Mouse (Mus musculus): Measurements from ENCODE around the gene Acss2.

Gene Acss2

GRCm38 (mm10) chr2:155592137-155592853, 74.5 kb downstream of the Acss2 start, which contains the start of gene Gss:
Gene Gss (minus strand): TSS chr2:155592810.
- CTCF ChIA-PET, result interaction anchor here in 3 of 4 experiments (0.9 to 2.2 kb wide), 15 partner anchors 8 to 165 kb away, joined by 3 to 14 read pairs (median 5); partner anchors contain the start of genes Acss2 (in 1 of the 3) and Ggt7 (in 1 of the 3)
- POLR2A ChIA-PET, result interaction anchor here in 3 of 4 experiments (0.5 to 7.3 kb wide), 38 partner anchors 8 to 604 kb away, joined by 3 to 117 read pairs (median 4); partner anchors contain the start of genes Acss2 (in 2 of the 3), Ggt7 (in 2 of the 3), Myh7b (in 2 of the 3) and 6430550D23Rik (in 1 of the 3)

DNA sequence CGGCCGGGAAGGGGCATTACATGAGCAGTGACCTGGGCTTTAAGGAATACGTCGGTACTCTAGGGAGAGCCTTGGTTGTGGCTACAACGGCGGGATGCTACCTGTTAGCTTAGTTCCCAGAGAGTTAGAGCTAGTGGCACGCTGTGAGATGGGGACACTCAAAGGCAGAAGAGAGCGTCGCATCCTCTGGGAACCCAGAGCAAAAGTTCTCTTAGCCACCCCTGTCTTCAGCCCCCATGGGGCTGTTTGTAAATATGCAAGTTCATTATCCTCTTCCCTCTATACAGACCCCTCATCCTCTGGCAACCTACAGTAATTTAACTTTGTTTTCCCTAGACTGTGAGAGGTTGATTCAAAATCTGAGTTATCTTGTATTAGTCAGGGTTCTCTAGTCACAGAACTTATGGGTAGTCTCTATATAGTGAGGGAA, 75.1 kb downstream of the Acss2 start:
- ChIA-PET POLR2A (interaction anchor here in 3 of 4 experiments (0.6 to 7.3 kb wide), 36 partner anchors 9 to 604 kb away, joined by 3 to 117 read pairs (median 4); partner anchors contain the start of genes Acss2 (in 2 of the 3), Ggt7 (in 2 of the 3), Myh7b (in 2 of the 3) and 6430550D23Rik (in 1 of the 3)), CTCF (interaction anchor here in 3 of 4 experiments (0.9 to 2.2 kb wide), 14 partner anchors 8 to 164 kb away, joined by 3 to 14 read pairs (median 6); partner anchors contain the start of genes Acss2 (in 1 of the 3) and Ggt7 (in 1 of the 3))

GRCm38 (mm10) chr2:155595516-155595915, 77.8 kb downstream of the Acss2 start:
- CTCF ChIA-PET, result interaction anchor here in 2 of 4 experiments (1.0 to 2.5 kb wide), 4 partner anchors 12 to 88 kb away, joined by 3 to 11 read pairs (median 10); partner anchors contain the start of genes Acss2 (in 1 of the 2) and Ggt7 (in 1 of the 2)
- POLR2A ChIA-PET, result interaction anchor here in 3 of 4 experiments (0.5 to 7.3 kb wide), 7 partner anchors 8 to 35 kb away, joined by 3 to 103 read pairs (median 4); no protein-coding TSS in a partner anchor

GRCm38 (mm10) chr2:155603707-155604106, 86.0 kb downstream of the Acss2 start:
- ChIA-PET POLR2A (interaction anchor here in 3 of 4 experiments (1.4 to 10.6 kb wide), 9 partner anchors 9 to 25 kb away, joined by 3 to 103 read pairs (median 7); partner anchors contain the start of gene Gss (in 1 of the 3)), CTCF (interaction anchor here in 3 of 4 experiments (0.8 to 2.0 kb wide), 6 partner anchors 16 to 92 kb away, joined by 3 to 7 read pairs (median 3); partner anchors contain the start of gene Acss2 (in 1 of the 3))

DNA sequence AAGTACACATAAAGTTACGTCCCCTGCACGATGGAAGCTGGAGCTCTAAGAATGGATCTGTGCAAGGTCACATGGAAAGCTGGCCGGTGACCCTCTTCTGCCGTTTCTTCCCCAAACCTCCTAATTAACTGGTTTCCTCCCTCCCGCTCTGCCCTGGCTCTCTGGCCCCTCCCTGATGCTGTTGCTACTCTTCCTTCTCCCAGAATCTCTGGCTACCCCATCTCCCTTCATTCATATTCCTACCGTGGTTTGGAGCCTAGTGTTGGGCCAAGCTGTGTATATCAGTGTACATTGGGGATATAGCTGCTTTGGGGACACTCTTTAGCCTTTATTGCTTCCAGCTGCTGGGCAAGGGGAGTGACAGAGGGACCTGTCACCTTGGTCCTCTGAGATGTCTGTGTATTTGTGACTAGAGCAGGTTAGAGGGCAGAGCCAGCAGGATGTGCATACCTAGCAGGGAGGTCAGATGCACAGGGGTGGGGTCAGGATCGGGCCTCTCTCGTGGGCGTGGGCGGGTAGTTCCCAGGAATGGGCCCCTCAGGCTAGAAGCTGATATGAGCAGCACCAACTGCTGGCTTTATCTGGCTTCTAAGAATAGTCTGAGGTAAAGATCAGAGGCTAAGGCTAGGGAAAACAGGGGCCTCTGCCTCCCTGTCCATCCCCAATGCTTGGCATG, 87.0 kb downstream of the Acss2 start:
- ChIA-PET CTCF (interaction anchor here in 3 of 4 experiments (0.5 to 1.9 kb wide), 9 partner anchors 8 to 137 kb away, joined by 3 to 7 read pairs (median 3); partner anchors contain the start of gene Acss2 (in 1 of the 3)), POLR2A (interaction anchor here (0.6 to 10.6 kb wide), 16 partner anchors 8 to 33 kb away, joined by 3 to 103 read pairs (median 4); partner anchors contain the start of gene Gss (in 2 of the 4))

GRCm38 (mm10) chr2:155605236-155605589, 87.5 kb downstream of the Acss2 start:
- ChIA-PET POLR2A (interaction anchor here (0.6 to 10.6 kb wide), 15 partner anchors 8 to 32 kb away, joined by 3 to 103 read pairs (median 5); partner anchors contain the start of gene Gss (in 2 of the 4)), CTCF (interaction anchor here in 3 of 4 experiments (0.6 to 1.9 kb wide), 8 partner anchors 9 to 91 kb away, joined by 3 to 7 read pairs (median 3); partner anchors contain the start of gene Acss2 (in 1 of the 3))

DNA sequence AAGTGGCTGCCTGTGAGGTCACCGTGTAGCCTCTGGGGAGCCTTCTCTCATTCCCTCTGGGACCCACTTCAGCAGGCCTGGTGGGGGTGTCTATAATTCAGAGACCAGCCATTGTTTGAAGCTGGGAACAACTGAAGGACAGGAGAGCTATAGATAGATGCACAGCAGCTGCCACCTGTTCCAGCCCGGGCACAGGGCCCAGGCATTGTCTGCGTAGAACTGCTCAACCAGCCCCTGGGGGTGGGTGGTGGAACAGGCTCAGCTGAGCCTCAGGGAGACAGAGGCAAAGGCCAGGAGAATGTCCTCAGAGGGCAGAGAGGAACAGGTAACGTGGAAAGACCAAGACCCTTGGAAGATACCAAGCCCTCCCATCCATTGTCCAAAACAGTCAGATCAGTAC, 88.6 kb downstream of the Acss2 start:
- ChIA-PET CTCF (interaction anchor here in 2 of 4 experiments (1.4 to 1.6 kb wide), 2 partner anchors 10 to 22 kb away, joined by 3 to 4 read pairs; no protein-coding TSS in a partner anchor), POLR2A (interaction anchor here in 2 of 4 experiments (0.6 to 10.6 kb wide), 8 partner anchors 10 to 472 kb away, joined by 3 to 103 read pairs (median 7); partner anchors contain the start of genes Gss (in 2 of the 2), Acss2 (in 1 of the 2) and Ggt7 (in 1 of the 2))

GRCm38 (mm10) chr2:155610978-155611377, 93.2 kb downstream of the Acss2 start, which contains the start of gene Myh7b:
Gene Myh7b (plus strand): TSS chr2:155611212.
- CTCF ChIA-PET, result interaction anchor here in 3 of 4 experiments (0.7 to 2.0 kb wide), 13 partner anchors 9 to 96 kb away, joined by 3 to 9 read pairs (median 4); partner anchors contain the start of genes Acss2 (in 1 of the 3), Ggt7 (in 1 of the 3) and Trpc4ap (in 1 of the 3)
- POLR2A ChIA-PET, result interaction anchor here in 3 of 4 experiments (0.5 to 11.7 kb wide), 33 partner anchors 8 to 569 kb away, joined by 3 to 117 read pairs (median 5); partner anchors contain the start of genes Acss2 (in 2 of the 3), Ggt7 (in 2 of the 3), Gss (in 2 of the 3) and Rbm39 (in 1 of the 3)

- CTCF ChIA-PET, result interaction anchor here in 3 of 4 experiments (0.7 to 2.3 kb wide), 10 partner anchors 8 to 97 kb away, joined by 3 to 9 read pairs (median 6); no protein-coding TSS in a partner anchor
- POLR2A ChIA-PET, result interaction anchor here in 3 of 4 experiments (0.8 to 11.7 kb wide), 29 partner anchors 7 to 814 kb away, joined by 3 to 117 read pairs (median 5); partner anchors contain the start of genes Gss (in 2 of the 3), Acss2 (in 1 of the 3) and Ggt7 (in 1 of the 3)
Observed at GRCm38 (mm10) chr2:155611834-155612550, 94.2 kb downstream of the Acss2 start.

GRCm38 (mm10) chr2:155613326-155613755, 95.6 kb downstream of the Acss2 start:
- ChIA-PET POLR2A (interaction anchor here in 3 of 4 experiments (0.5 to 11.7 kb wide), 23 partner anchors 9 to 1984 kb away, joined by 3 to 117 read pairs (median 4); partner anchors contain the start of genes Gss (in 3 of the 3), Acss2 (in 1 of the 3), Eif6 (in 1 of the 3) and Ggt7 (in 1 of the 3)), CTCF (interaction anchor here in 3 of 4 experiments (0.7 to 2.3 kb wide), 11 partner anchors 9 to 152 kb away, joined by 3 to 9 read pairs (median 4); partner anchors contain the start of genes Acss2 (in 1 of the 3) and Ggt7 (in 1 of the 3))

DNA sequence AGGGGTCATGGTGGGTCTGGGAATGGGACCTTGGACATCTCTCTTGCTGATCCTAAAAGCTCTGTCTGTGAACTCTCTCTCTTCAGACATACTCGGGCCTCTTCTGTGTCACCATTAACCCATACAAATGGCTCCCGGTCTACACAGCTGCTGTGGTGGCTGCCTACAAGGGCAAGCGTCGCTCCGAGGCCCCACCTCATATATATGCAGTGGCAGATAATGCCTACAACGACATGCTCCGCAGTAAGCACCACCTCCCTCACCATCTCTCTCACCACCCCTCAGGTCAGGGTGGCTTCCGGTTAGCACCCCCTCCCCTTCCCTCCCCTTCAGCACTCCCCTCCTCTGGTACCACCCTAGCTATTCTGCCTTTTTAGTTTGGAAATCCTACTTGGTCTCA, 96.2 kb downstream of the Acss2 start:
- CTCF ChIA-PET, result interaction anchor here in 2 of 4 experiments (0.7 to 2.3 kb wide), 5 partner anchors 9 to 151 kb away, joined by 3 to 9 read pairs (median 5); no protein-coding TSS in a partner anchor
- POLR2A ChIA-PET, result interaction anchor here in 3 of 4 experiments (0.6 to 11.7 kb wide), 11 partner anchors 11 to 834 kb away, joined by 3 to 117 read pairs (median 8); partner anchors contain the start of genes Gss (in 3 of the 3), Acss2 (in 2 of the 3) and Ggt7 (in 2 of the 3)

DNA sequence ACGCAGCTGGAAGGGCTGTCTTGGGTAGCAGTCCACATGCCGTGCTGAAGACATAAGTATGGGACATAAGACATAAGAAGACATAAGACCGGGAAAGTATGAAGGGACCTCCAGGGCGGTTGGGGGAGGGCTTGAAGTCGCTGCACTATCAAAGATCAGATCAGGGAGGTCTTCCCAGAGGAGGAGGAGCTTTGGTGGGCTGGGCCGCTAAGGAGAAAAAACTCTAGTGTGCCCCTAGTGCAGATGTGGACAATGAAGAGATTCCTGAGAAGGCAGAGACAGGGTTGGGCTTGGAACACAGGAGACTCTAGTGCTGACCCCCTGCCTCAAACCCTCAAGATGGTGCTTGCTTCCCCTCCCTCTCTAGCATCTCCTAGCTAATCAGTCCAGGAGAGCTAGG, 99.2 kb downstream of the Acss2 start:
- ChIA-PET CTCF (interaction anchor here (0.7 to 5.5 kb wide), 10 partner anchors 9 to 166 kb away, joined by 3 to 100 read pairs (median 4); partner anchors contain the start of genes Acss2 (in 2 of the 4), Ggt7 (in 2 of the 4) and Gss (in 1 of the 4)), POLR2A (interaction anchor here in 3 of 4 experiments (0.7 to 11.7 kb wide), 17 partner anchors 10 to 103 kb away, joined by 3 to 117 read pairs (median 8); partner anchors contain the start of genes Gss (in 3 of the 3), Acss2 (in 1 of the 3) and Ggt7 (in 1 of the 3))

GRCm38 (mm10) chr2:155619817-155620216, 102.1 kb downstream of the Acss2 start:
- POLR2A ChIA-PET, result interaction anchor here in 3 of 4 experiments (0.6 to 11.7 kb wide), 20 partner anchors 9 to 987 kb away, joined by 3 to 117 read pairs (median 5); partner anchors contain the start of genes Acss2 (in 3 of the 3), Ggt7 (in 3 of the 3), Myh7b (in 3 of the 3) and Gss (in 2 of the 3)

DNA sequence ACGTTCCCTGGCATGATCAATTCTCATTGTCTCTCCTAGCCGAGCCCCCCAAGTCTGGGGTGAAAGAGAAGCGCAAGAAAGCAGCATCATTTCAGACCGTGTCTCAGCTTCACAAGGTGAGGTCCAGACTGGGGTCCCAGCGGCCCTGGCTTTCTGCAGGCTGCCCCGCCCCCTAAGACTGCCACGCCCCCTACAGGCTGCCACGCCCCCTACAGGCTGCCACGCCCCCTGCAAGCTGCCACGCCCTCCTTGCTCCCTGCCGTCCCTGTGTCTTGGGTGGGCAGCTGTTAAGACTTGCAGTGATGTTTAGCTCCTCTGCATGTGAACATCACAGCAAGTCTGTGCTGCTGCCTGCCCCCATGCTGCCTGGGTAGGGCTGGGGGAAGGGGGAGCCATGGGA, 104.9 kb downstream of the Acss2 start:
- ChIA-PET POLR2A (interaction anchor here in 3 of 4 experiments (1.0 to 2.7 kb wide), 11 partner anchors 9 to 119 kb away, joined by 3 to 17 read pairs (median 4); partner anchors contain the start of genes Acss2 (in 2 of the 3), Ggt7 (in 2 of the 3), Gss (in 2 of the 3) and Myh7b (in 2 of the 3)), CTCF (interaction anchor here (0.5 to 4.8 kb wide), 22 partner anchors 9 to 844 kb away, joined by 3 to 35 read pairs (median 4); partner anchors contain the start of genes Acss2 (in 3 of the 4), Ggt7 (in 3 of the 4) and Trpc4ap (in 1 of the 4))

More at GRCm38 (mm10) chr2:155619817-155620216, 102.1 kb downstream of the Acss2 start:
- CTCF ChIA-PET, result interaction anchor here (0.6 to 5.5 kb wide), 41 partner anchors 8 to 950 kb away, joined by 3 to 100 read pairs (median 4); partner anchors contain the start of genes Acss2 (in 3 of the 4), Ggt7 (in 3 of the 4), Myh7b (in 3 of the 4) and Gss (in 1 of the 4)

GRCm38 (mm10) chr2:155623996-155624395, 106.2 kb downstream of the Acss2 start:
- ChIA-PET POLR2A (interaction anchor here (0.6 to 2.7 kb wide), 14 partner anchors 13 to 120 kb away, joined by 3 to 17 read pairs (median 4); partner anchors contain the start of genes Acss2 (in 3 of the 4), Myh7b (in 3 of the 4), Ggt7 (in 2 of the 4) and Gss (in 1 of the 4)), CTCF (interaction anchor here (0.5 to 4.8 kb wide), 44 partner anchors 9 to 1018 kb away, joined by 3 to 35 read pairs (median 4); partner anchors contain the start of genes Acss2 (in 3 of the 4), Ggt7 (in 3 of the 4), Gss (in 3 of the 4) and Myh7b (in 2 of the 4))
